Mouse (Mus musculus): ENCODE data around the gene Lgr4. TPM values are rescaled to one million over a fixed set of nuclear protein-coding genes. Genes with fewer than 3 reads are reported as not detected.

Lgr4 gene
- polyA plus RNA-seq, 1 experiment from 2014 or later = 21.1 TPM

GRCm38 (mm10) chr2:109923031-109923430 is 5.6 kb downstream of the Lgr4 start:
- Histone ChIP-seq H3K4me1 (peaks cover 48% of the 10 kb centered on the region), H3K9me3 (no peaks in the 10 kb centered on the region), H3K36me3 (peaks cover 11% of the 10 kb centered on the region), H3K4me2 (replicated peaks) (peak overlapping the region; percentile 21; the same call in 1 of the 2 replicates), H3K4me3 (no peak overlapping the region), H3K27ac (no peak overlapping the region), H3K27me3 (no peaks in the 10 kb centered on the region), H3K9ac (no peak overlapping the region)
- 80% methylated on average over 3 of the region's 3 CpGs for WGBS
- no peak for ATAC-seq (ENCODE audit: low FRiP score, low read depth)

GRCm38 (mm10) chr2:109923945-109924344 is 6.5 kb downstream of the Lgr4 start:
- Histone ChIP-seq H3K4me2 (replicated peaks) (no peak overlapping the region), H3K9ac (no peak overlapping the region), H3K27me3 (no peaks in the 10 kb centered on the region), H3K4me1 (peaks cover 44% of the 10 kb centered on the region), H3K36me3 (peaks cover 11% of the 10 kb centered on the region), H3K9me3 (no peaks in the 10 kb centered on the region), H3K4me3 (no peak overlapping the region), H3K27ac (no peak overlapping the region)
- no peak for ATAC-seq (ENCODE audit: low FRiP score, low read depth)
- WGBS = 90% methylated on average over 3 of the region's 3 CpGs

DNA sequence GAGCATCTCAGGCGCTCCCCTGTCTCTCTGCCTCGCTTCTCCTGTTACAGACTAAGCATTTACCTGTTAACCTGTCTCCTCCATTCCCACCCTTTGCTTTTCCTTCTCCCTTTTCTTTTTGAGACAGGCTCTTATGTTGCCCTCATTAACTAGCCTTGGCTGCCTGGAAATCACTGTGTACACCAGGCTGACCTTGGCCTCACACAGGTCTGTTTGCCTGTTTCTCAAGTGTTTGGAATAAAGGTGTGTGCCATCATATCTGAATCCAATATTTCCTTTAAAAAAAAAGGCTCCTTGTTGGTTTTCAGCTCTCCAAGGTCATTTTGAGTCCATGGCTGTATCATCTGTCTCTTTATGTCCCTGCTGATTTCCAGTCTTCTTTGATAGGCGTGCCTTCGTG is 9.5 kb downstream of the Lgr4 start:
- H3K9ac ChIP-seq = no peak overlapping the region
- H3K4me1 ChIP-seq = peaks cover 32% of the 10 kb centered on the region
- ATAC-seq (ENCODE audit: low FRiP score, low read depth) = no peak
- H3K27ac ChIP-seq = no peak overlapping the region
- no peaks in the 10 kb centered on the region for H3K27me3 ChIP-seq
- H3K9me3 ChIP-seq = no peaks in the 10 kb centered on the region
- H3K4me3 ChIP-seq = no peak overlapping the region
- peaks cover 17% of the 10 kb centered on the region for H3K36me3 ChIP-seq
- WGBS = 90% methylated on average over 4 of the region's 4 CpGs
- H3K4me2 ChIP-seq (replicated peaks) = no peak overlapping the region

GRCm38 (mm10) chr2:109927446-109927845 is 10.0 kb downstream of the Lgr4 start:
- WGBS = 90% methylated on average over 7 of the region's 7 CpGs
- no peak overlapping the region for H3K27ac ChIP-seq
- no peak overlapping the region for H3K4me2 ChIP-seq (replicated peaks)

GRCm38 (mm10) chr2:109927876-109928275 is 10.4 kb downstream of the Lgr4 start:
- no peak overlapping the region for H3K9ac ChIP-seq
- H3K9me3 ChIP-seq = no peaks in the 10 kb centered on the region
- peaks cover 39% of the 10 kb centered on the region for H3K4me1 ChIP-seq
- H3K4me3 ChIP-seq = no peak overlapping the region
- H3K36me3 ChIP-seq = peaks cover 17% of the 10 kb centered on the region
- H3K27ac ChIP-seq = no peak overlapping the region
- H3K4me2 ChIP-seq (replicated peaks) = no peak overlapping the region
- ATAC-seq (ENCODE audit: low FRiP score, low read depth) = no peak
- no peaks in the 10 kb centered on the region for H3K27me3 ChIP-seq

More at GRCm38 (mm10) chr2:109927446-109927845, 10.0 kb downstream of the Lgr4 start:
- Histone ChIP-seq H3K9ac (no peak overlapping the region), H3K9me3 (no peaks in the 10 kb centered on the region), H3K4me1 (peaks cover 36% of the 10 kb centered on the region), H3K27me3 (no peaks in the 10 kb centered on the region), H3K36me3 (peaks cover 17% of the 10 kb centered on the region), H3K4me3 (no peak overlapping the region)
- no peak for ATAC-seq (ENCODE audit: low FRiP score, low read depth)

GRCm38 (mm10) chr2:109928791-109929190 is 11.3 kb downstream of the Lgr4 start:
- ATAC-seq (ENCODE audit: low FRiP score, low read depth) = no peak
- Histone ChIP-seq H3K4me2 (replicated peaks) (no peak overlapping the region), H3K4me1 (peaks cover 41% of the 10 kb centered on the region), H3K9me3 (no peaks in the 10 kb centered on the region), H3K27me3 (no peaks in the 10 kb centered on the region), H3K27ac (no peak overlapping the region), H3K9ac (no peak overlapping the region), H3K36me3 (peaks cover 17% of the 10 kb centered on the region), H3K4me3 (no peak overlapping the region)
- 64% methylated on average over 4 of the region's 4 CpGs for WGBS

DNA sequence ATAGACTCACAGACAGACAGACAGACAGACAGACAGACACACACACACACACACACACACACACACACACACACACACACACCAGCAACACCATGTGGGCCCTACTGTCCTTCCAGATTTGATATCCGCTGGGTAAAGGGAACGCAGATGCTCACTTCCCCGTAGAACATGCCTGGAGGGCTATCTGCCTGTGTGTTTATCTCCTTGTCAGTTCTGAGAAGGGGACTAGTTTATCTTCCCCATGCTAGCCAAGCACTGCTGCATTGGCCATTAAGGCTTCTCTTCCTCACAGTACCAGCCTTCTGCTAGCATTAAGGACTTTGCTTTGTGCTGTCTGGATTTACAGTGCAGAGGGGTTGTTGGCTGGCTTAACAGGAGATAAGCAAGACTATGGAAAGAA is 11.8 kb downstream of the Lgr4 start:
- Histone ChIP-seq H3K4me3 (no peak overlapping the region), H3K4me1 (peaks cover 38% of the 10 kb centered on the region), H3K9ac (no peak overlapping the region), H3K36me3 (peaks cover 17% of the 10 kb centered on the region), H3K4me2 (replicated peaks) (no peak overlapping the region), H3K9me3 (no peaks in the 10 kb centered on the region), H3K27me3 (no peaks in the 10 kb centered on the region), H3K27ac (no peak overlapping the region)
- 61% methylated on average over 3 of the region's 3 CpGs for WGBS
- ATAC-seq (ENCODE audit: low FRiP score, low read depth) = no peak

DNA sequence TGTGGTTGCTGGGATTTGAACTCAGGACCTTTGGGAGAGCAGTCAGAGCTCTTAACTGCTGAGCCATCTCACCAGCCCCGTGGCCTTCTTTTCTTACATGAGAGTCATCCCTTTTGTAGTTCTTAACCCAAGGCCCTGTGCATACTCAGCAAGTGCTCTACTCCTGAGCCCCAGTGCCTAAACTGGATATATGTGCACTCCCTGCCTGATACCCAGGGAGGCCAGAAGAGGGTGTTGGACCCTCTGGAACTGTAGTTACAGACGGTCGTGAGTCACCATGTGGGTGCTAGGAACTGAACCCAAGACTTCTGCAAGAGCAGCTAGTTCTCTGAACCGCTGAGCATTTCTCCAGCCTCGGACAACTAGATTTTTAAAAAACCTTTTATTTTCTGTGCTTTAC is 12.9 kb downstream of the Lgr4 start:
- no peak for ATAC-seq (ENCODE audit: low FRiP score, low read depth)
- no peaks in the 10 kb centered on the region for H3K9me3 ChIP-seq
- WGBS = 92% methylated on average over 5 of the region's 5 CpGs
- H3K4me3 ChIP-seq = no peak overlapping the region
- peaks cover 21% of the 10 kb centered on the region for H3K36me3 ChIP-seq
- H3K27ac ChIP-seq = no peak overlapping the region
- peaks cover 47% of the 10 kb centered on the region for H3K4me1 ChIP-seq
- H3K9ac ChIP-seq = no peak overlapping the region
- no peak overlapping the region for H3K4me2 ChIP-seq (replicated peaks)
- H3K27me3 ChIP-seq = no peaks in the 10 kb centered on the region

- H3K4me1 ChIP-seq = peaks cover 51% of the 10 kb centered on the region
- no peak overlapping the region for H3K4me2 ChIP-seq (replicated peaks)
- no peak overlapping the region for H3K4me3 ChIP-seq
- peaks cover 17% of the 10 kb centered on the region for H3K36me3 ChIP-seq
- H3K27me3 ChIP-seq = no peaks in the 10 kb centered on the region
- ATAC-seq (ENCODE audit: low FRiP score, low read depth) = no peak
- no peaks in the 10 kb centered on the region for H3K9me3 ChIP-seq
- H3K9ac ChIP-seq = no peak overlapping the region
- 91% methylated on average over 4 of the region's 4 CpGs for WGBS
- H3K27ac ChIP-seq = no peak overlapping the region
Observed at GRCm38 (mm10) chr2:109930771-109931170, 13.3 kb downstream of the Lgr4 start.

- no peak for ATAC-seq (ENCODE audit: low FRiP score, low read depth)
- H3K4me2 ChIP-seq (replicated peaks) = peak overlapping the region; percentile 41
- H3K4me1 ChIP-seq = peaks cover 59% of the 10 kb centered on the region
- no peaks in the 10 kb centered on the region for H3K9me3 ChIP-seq
- no peak overlapping the region; the same call in 1 of the 2 replicates for H3K27ac ChIP-seq
- H3K4me3 ChIP-seq = no peak overlapping the region
- H3K36me3 ChIP-seq = peaks cover 12% of the 10 kb centered on the region; the same call in 1 of the 2 replicates
- no peak overlapping the region for H3K9ac ChIP-seq
- WGBS = 16% methylated on average over 13 of the region's 13 CpGs
- H3K27me3 ChIP-seq = no peaks in the 10 kb centered on the region
Observed at GRCm38 (mm10) chr2:109931978-109932780, 14.7 kb downstream of the Lgr4 start.

GRCm38 (mm10) chr2:109933151-109933550 is 15.7 kb downstream of the Lgr4 start:
- ATAC-seq (ENCODE audit: low FRiP score, low read depth) = no peak
- Histone ChIP-seq H3K4me2 (replicated peaks) (no peak overlapping the region), H3K9ac (no peak overlapping the region), H3K27me3 (no peaks in the 10 kb centered on the region), H3K4me3 (no peak overlapping the region), H3K9me3 (no peaks in the 10 kb centered on the region), H3K36me3 (peaks cover 12% of the 10 kb centered on the region; the same call in 1 of the 2 replicates), H3K4me1 (peaks cover 54% of the 10 kb centered on the region), H3K27ac (no peak overlapping the region)
- WGBS = 70% methylated on average over 3 of the region's 3 CpGs

DNA sequence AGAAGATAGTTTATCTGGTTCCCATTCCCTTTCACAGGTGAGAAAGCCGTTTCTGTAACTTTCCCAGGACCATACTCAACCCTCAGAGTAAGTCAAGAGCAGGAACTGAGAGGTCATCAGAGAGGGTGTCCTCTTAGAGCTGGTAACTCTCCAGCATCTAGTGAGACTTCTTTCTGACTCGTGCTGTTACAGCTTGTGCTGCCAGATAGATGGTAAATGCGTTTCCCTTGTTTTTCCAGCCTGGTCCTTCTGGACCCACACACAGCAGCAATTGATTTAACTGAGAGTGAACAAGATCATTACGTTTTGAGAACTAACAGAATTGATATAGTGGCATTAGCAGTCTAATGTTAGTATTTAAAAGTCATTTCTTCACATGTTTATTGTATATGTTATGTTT is 16.6 kb downstream of the Lgr4 start:
- H3K36me3 ChIP-seq = peaks cover 14% of the 10 kb centered on the region; the same call in 1 of the 2 replicates
- no peak for ATAC-seq (ENCODE audit: low FRiP score, low read depth)
- H3K27me3 ChIP-seq = no peaks in the 10 kb centered on the region
- H3K9ac ChIP-seq = no peak overlapping the region
- no peak overlapping the region for H3K4me2 ChIP-seq (replicated peaks)
- peaks cover 54% of the 10 kb centered on the region for H3K4me1 ChIP-seq
- H3K27ac ChIP-seq = no peak overlapping the region
- H3K9me3 ChIP-seq = 0 out of 2 replicates have a peak, but pooled peaks cover 3% of the 10 kb centered on the region
- 70% methylated on average over 4 of the region's 4 CpGs for WGBS
- H3K4me3 ChIP-seq = no peak overlapping the region

DNA sequence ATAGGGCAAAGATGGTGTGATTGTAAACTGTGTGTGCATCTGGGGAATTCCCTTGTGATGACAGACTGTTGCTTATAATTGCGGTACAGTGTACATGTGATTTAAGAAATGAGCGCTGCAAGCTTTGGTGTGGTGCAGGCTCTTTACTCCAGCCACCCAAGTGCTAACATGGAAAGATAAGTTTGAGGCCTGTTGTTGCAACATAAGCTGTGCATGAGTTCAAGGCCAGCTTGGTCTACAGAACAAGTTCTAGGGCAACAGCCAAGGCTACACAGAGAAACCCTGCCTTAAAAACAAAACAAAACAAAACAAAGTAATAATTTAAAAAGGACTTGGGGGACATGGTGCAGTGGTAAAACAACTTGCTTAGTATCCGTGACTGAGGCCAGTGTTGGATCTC is 17.7 kb downstream of the Lgr4 start:
- Histone ChIP-seq H3K4me1 (peaks cover 51% of the 10 kb centered on the region), H3K4me3 (no peak overlapping the region), H3K36me3 (peaks cover 12% of the 10 kb centered on the region; the same call in 1 of the 2 replicates), H3K27ac (no peak overlapping the region), H3K27me3 (no peaks in the 10 kb centered on the region), H3K9me3 (0 out of 2 replicates have a peak, but pooled peaks cover 3% of the 10 kb centered on the region), H3K4me2 (replicated peaks) (no peak overlapping the region), H3K9ac (no peak overlapping the region)
- 86% methylated on average over 3 of the region's 3 CpGs for WGBS
- ATAC-seq (ENCODE audit: low FRiP score, low read depth) = no peak
